Mouse (Mus musculus): ENCODE results near the gene Map4.

DNA sequence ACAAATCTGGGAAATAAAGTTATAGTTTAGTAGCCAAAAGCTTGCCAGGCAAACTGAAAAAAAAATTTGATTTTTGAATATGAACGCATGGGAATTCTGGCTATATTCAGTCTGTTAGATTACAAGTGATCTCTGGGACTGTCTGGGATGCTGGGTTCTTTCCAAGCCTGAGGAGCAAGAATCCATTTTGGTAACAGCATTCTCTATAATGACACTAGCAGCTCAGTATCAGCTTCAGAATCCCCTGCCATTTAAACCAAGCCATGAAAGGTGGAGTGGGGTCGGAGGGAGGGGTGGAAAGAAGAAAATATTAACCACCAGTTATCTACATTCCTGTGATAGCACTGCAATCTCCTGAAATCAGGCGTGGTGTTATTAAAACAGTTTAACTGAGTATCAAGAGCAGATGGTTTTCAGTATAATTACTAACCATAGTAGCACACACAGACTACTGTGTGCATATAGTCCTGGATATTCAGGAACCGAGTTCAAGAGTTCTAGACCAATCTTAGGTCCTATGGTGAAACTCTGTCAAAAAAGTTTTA lies 38.6 kb downstream of the Map4 start:
- TF ChIP-seq CHD2 (IDR thresholded peaks at IDR 0.05; ENCODE audit: low read length), result no peak
- no peak for TF ChIP-seq POLR2A (IDR thresholded peaks at IDR 0.05; ENCODE audit: low read depth, low read length)
- no peak for TF ChIP-seq CTCF (conservative IDR thresholded peaks at IDR 0.05 in 1 of 2, IDR thresholded peaks at IDR 0.05 in 1 of 2; ENCODE audit: low read depth in 2 of 2, low read length in 2 of 2)
- no peak for TF ChIP-seq ZNF384 (IDR thresholded peaks at IDR 0.05; ENCODE audit: low read depth, low read length)
- no peak for TF ChIP-seq EP300 (IDR thresholded peaks at IDR 0.05; ENCODE audit: low read length)
- TF ChIP-seq ZMIZ1 (IDR thresholded peaks at IDR 0.05; ENCODE audit: low read depth, low read length), result no peak
- TF ChIP-seq SIN3A (IDR thresholded peaks at IDR 0.05; ENCODE audit: low read length), result no peak

Data from CH12.LX (cell line).